In the genomic region with DNA sequence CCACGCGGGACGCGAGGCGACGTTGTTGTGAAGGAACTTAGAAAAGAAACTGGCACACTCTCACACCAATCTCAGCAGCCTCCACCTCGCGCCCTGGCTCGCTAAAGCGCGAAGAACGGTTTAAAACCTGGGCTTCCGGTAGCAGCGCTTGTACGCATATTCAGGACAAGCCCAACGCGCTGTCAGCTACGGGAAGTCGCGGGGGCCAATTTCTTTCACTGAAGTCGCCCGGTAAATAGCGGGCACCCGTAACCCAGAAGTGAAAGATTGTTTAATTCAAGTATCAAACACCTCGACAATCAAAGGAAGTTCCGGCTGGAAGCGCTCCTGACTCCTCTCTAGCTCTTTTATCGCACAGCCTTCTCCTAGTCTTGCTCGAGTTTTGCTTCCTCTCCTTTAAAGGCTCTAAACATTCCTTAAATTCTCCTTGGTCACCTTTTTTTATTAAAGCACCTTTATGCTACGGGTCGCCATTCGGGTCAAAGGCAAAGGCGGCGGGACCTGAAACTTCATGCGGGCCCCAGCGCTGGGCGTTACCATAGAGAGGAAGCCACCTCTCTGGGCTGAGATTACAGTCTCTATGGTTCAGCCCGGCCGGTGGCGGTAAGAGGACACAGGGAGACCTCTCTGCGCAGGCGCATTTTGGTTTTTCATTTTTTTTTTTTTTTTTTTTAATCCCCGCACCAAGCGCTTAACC, we compare ENCODE assay signal across 8 mouse cellular contexts. TPM values are rescaled to one million over a fixed set of nuclear protein-coding genes. Genes with fewer than 3 reads are reported as not detected.
DNase-seq lines count a peak whose midpoint lies in the region; ATAC-seq and TF ChIP-seq lines count a peak whose summit lies in the region.

Gene Clasp1 (plus strand): TSS at position 302 of the 697 bp plus-strand sequence.

- POLR2A ChIA-PET in Patski (lab: Charles Lee) = interaction anchor here (0.8 kb wide), 2 partner anchors 46 to 68 kb away, joined by 3 read pairs; no protein-coding TSS in a partner anchor

- DNase-seq in Patski (ENCODE audit: low read depth, low spot score) = peak; percentile 82
- peak; percentile 97 for DNase-seq in cerebellum, postnatal 14 days
- DNase-seq in frontal cortex, postnatal 14 days (ENCODE audit: low spot score in 2 of 2) = peak; percentile 93 to 96
- DNase-seq in layer of hippocampus, postnatal 25 days (ENCODE audit: extremely low spot score in 1 of 2, low spot score in 1 of 2) = peak; percentile 86 to 96
- DNase-seq in lung, postnatal 25 days (ENCODE audit: low spot score) = peak; percentile 97
- peak; percentile 97 for DNase-seq in retina, embryonic 14.5 days (ENCODE audit: low spot score)
- DNase-seq in thymus, postnatal 4 days = peak; percentile 97

- under 1% methylated on average over 44 of the region's 44 CpGs for WGBS in hindbrain, embryonic 13.5 days

- peaks cover 27% of the 10 kb centered on the region for H3K4me1 ChIP-seq in hindbrain, embryonic 13.5 days (replicated peaks)

- CTCF ChIA-PET in Patski (lab: Charles Lee) = interaction anchor here (1.1 kb wide), 1 partner anchor 88 kb away, joined by 3 read pairs; no protein-coding TSS in a partner anchor

- H3K27me3 ChIP-seq in Patski = no peaks in the 10 kb centered on the region
- H3K27me3 ChIP-seq in hindbrain, embryonic 13.5 days = no peaks in the 10 kb centered on the region

- peak within 1 kb of the TSS; percentile 94 for H3K4me3 ChIP-seq in hindbrain, embryonic 13.5 days

- peaks cover 4% of the 10 kb centered on the region; the same call in 1 of the 2 replicates for H3K36me3 ChIP-seq in hindbrain, embryonic 13.5 days

- H3K27ac ChIP-seq in hindbrain, embryonic 13.5 days = peak within 1 kb of the TSS; percentile 96

- in situ Hi-C loops in Patski (cut with MboI; ENCODE audit: low pct_unique_long_range_greater_than_20kb) = no loop called here

- no peaks in the 10 kb centered on the region for H3K9me3 ChIP-seq in hindbrain, embryonic 13.5 days

- ATAC-seq in Patski = peak; percentile 84
- ATAC-seq in hindbrain, embryonic 13.5 days (ENCODE audit: low FRiP score) = peak; percentile 96

- TF ChIP-seq CTCF in Patski (IDR thresholded peaks at IDR 0.05) = no peak

- peak within 1 kb of the TSS; percentile 96 for H3K9ac ChIP-seq in hindbrain, embryonic 13.5 days

- H3K4me2 ChIP-seq in hindbrain, embryonic 13.5 days = peak within 1 kb of the TSS; percentile 70

RNA-seq across cellular contexts. Expression of gene Clasp1, which starts in this region (rescaled TPM):
- 39.0 TPM for polyA plus RNA-seq in Patski (2021)
- 117 and 131 TPM in 2 replicates for polyA plus RNA-seq in hindbrain, embryonic 13.5 days (2015; fragmentation: Nextera tagmentation; extraction: Ambion mirVana)
- total RNA-seq in layer of hippocampus, postnatal 25 days (2021) = 100 to 1,000 TPM in 1 of 2 experiments, 10 to 100 TPM in 1; 88.7 to 103 TPM

Comparison
In these comparisons a context has a peak if more than half of its experiments do, and no peak if none do; other contexts are left out.
1. Peak in every context shown above with its lines: DNase-seq, ATAC-seq, H3K4me3 ChIP-seq and H3K27ac ChIP-seq.